Mouse (Mus musculus) thymus, adult 2 months (tissue): ENCODE measurements around the gene Fgfr2. TPM values are rescaled to one million over a fixed set of nuclear protein-coding genes. Genes with fewer than 3 reads are reported as not detected.

ENCODE experiments used
- DNase-seq: peaks from one replicate; pipeline ENCODE4 v3.0.0; 2021
- H3K27ac ChIP-seq: fragments of 200-500 bp; 2 replicates; pipeline ENCODE4 v1.5.1; 2012; ENCODE audit warnings: low read length, control low read depth; ENCODE audit not compliant: control insufficient read depth, insufficient read depth
- H3K27me3 ChIP-seq: fragments of 200-500 bp; 2 replicates; pipeline ENCODE4 v1.6.1; 2012; ENCODE audit warnings: mild to moderate bottlenecking, low read length, moderate library complexity, mixed read lengths; ENCODE audit not compliant: control insufficient read depth, insufficient read depth
- H3K36me3 ChIP-seq: fragments of 200-500 bp; 2 replicates; pipeline ENCODE4 v1.6.1; 2012; ENCODE audit warnings: mild to moderate bottlenecking, low read length, moderate library complexity; ENCODE audit not compliant: control insufficient read depth, insufficient read depth
- H3K4me1 ChIP-seq: fragments of 200-500 bp; replicated peaks from 2 replicates; pipeline ENCODE4 v1.6.1; 2012; ENCODE audit warnings: low read length; ENCODE audit not compliant: control insufficient read depth, insufficient read depth
- H3K4me3 ChIP-seq: fragments of 200-500 bp; 2 replicates; pipeline ENCODE4 v1.5.1; 2012; ENCODE audit warnings: mild to moderate bottlenecking, low read length, control low read depth, moderate library complexity; ENCODE audit not compliant: control insufficient read depth, insufficient read depth
- CTCF ChIP-seq: fragments of 200-500 bp; IDR thresholded peaks from 2 replicates; pipeline ENCODE4 v1.5.1; 2012; ENCODE audit warnings: mild to moderate bottlenecking, control low read depth, low read length, moderate library complexity, borderline replicate concordance; ENCODE audit not compliant: control insufficient read depth, poor library complexity, insufficient read depth; ENCODE audit errors: extremely low read depth
- POLR2A ChIP-seq: fragments of 200-500 bp; IDR thresholded peaks from 2 replicates; pipeline ENCODE4 v1.6.1; 2012; ENCODE audit warnings: mild to moderate bottlenecking, low read length, control low read depth, moderate library complexity; ENCODE audit not compliant: control insufficient read depth, poor library complexity, insufficient read depth; ENCODE audit errors: extremely low read depth
- WGBS: fragments of 180-500 bp; shearing (Covaris S2); methylation state at CpG from one replicate; pipeline ENCODE4 v1.1.7; 2018; 5-methylcytosine and 5-hydroxymethylcytosine counted together
- polyA plus RNA-seq: library from polyadenylated mRNA; depleted of rRNA; stranded (reverse); fragments of >200 nt; gene quantifications from 2 replicates; pipeline ENCODE4 v1.2.3, GENCODE M21; 2012

Gene Fgfr2
- polyA plus RNA-seq, 1 experiment = 12.1 TPM

- Histone ChIP-seq H3K4me1 (peaks cover 3% of the 10 kb centered on the region), H3K27ac (no peak overlapping the region), H3K36me3 (peaks cover 15% of the 10 kb centered on the region), H3K27me3 (no peaks in the 10 kb centered on the region), H3K4me3 (no peak overlapping the region)
- WGBS = 38% methylated on average over 3 of the region's 3 CpGs
- DNase-seq = no peak
- TF ChIP-seq POLR2A (no peak), CTCF (no peak)
These were observed 235.1 kb downstream of the Fgfr2 start for GRCm38 (mm10) chr7:132888052-132888451.

- H3K4me3 ChIP-seq = no peak overlapping the region
- TF ChIP-seq CTCF (no peak), POLR2A (no peak)
- no peak overlapping the region for H3K27ac ChIP-seq
- H3K27me3 ChIP-seq = no peaks in the 10 kb centered on the region
- WGBS = 81% methylated on average over 7 of the region's 7 CpGs
- no peak for DNase-seq
- H3K36me3 ChIP-seq = peaks cover 23% of the 10 kb centered on the region
- peaks cover 3% of the 10 kb centered on the region for H3K4me1 ChIP-seq
These were observed 235.9 kb downstream of the Fgfr2 start for GRCm38 (mm10) chr7:132887019-132887804.

- TF ChIP-seq CTCF (no peak), POLR2A (no peak)
- Histone ChIP-seq H3K4me1 (peaks cover 3% of the 10 kb centered on the region), H3K4me3 (no peak overlapping the region), H3K36me3 (peaks cover 41% of the 10 kb centered on the region), H3K27me3 (no peaks in the 10 kb centered on the region), H3K27ac (no peak overlapping the region)
- DNase-seq = no peak
- 99% methylated on average over 7 of the region's 7 CpGs for WGBS
These were observed 239.1 kb downstream of the Fgfr2 start for GRCm38 (mm10) chr7:132884031-132884430.

GRCm38 (mm10) chr7:132882343-132882742 lies 240.8 kb downstream of the Fgfr2 start:
- Histone ChIP-seq H3K4me3 (no peak overlapping the region), H3K27me3 (no peaks in the 10 kb centered on the region), H3K27ac (no peak overlapping the region), H3K36me3 (peaks cover 56% of the 10 kb centered on the region), H3K4me1 (no peaks in the 10 kb centered on the region)
- 82% methylated on average over 2 of the region's 2 CpGs for WGBS
- TF ChIP-seq CTCF (no peak), POLR2A (no peak)
- DNase-seq = peak; percentile 31

GRCm38 (mm10) chr7:132880276-132880675 lies 242.9 kb downstream of the Fgfr2 start:
- 93% methylated on average over 1 of the region's 1 CpGs for WGBS
- H3K27ac ChIP-seq = no peak overlapping the region
- no peaks in the 10 kb centered on the region for H3K4me1 ChIP-seq
- no peak overlapping the region for H3K4me3 ChIP-seq
- DNase-seq = no peak
- no peaks in the 10 kb centered on the region for H3K27me3 ChIP-seq
- TF ChIP-seq CTCF (no peak), POLR2A (no peak)
- peaks cover 74% of the 10 kb centered on the region for H3K36me3 ChIP-seq

- H3K27ac ChIP-seq = no peak overlapping the region
- H3K4me3 ChIP-seq = no peak overlapping the region
- H3K27me3 ChIP-seq = no peaks in the 10 kb centered on the region
- H3K4me1 ChIP-seq = peaks cover 2% of the 10 kb centered on the region; the same call in 1 of the 2 replicates
- H3K36me3 ChIP-seq = peaks cover 74% of the 10 kb centered on the region
- TF ChIP-seq POLR2A (no peak), CTCF (no peak)
- DNase-seq = no peak
- WGBS = over 99% methylated on average over 2 of the region's 2 CpGs
These were observed 247.6 kb downstream of the Fgfr2 start for GRCm38 (mm10) chr7:132875391-132876086.

GRCm38 (mm10) chr7:132873043-132873442 lies 250.1 kb downstream of the Fgfr2 start:
- TF ChIP-seq CTCF (no peak), POLR2A (no peak)
- Histone ChIP-seq H3K4me1 (peaks cover 5% of the 10 kb centered on the region), H3K27ac (no peak overlapping the region), H3K4me3 (no peak overlapping the region), H3K36me3 (peaks cover 53% of the 10 kb centered on the region), H3K27me3 (no peaks in the 10 kb centered on the region)
- WGBS = 37% methylated on average over 2 of the region's 2 CpGs
- DNase-seq = no peak
